Mouse (Mus musculus) G1E (cell line): Measurements from ENCODE around the gene D5Ertd579e. TPM values are rescaled to one million over a fixed set of nuclear protein-coding genes. Genes with fewer than 3 reads are reported as not detected.

ENCODE experiments used
- ATAC-seq: 2 replicates; pipeline ENCODE4 v1.8.0; 2016; ENCODE audit warnings: mild to moderate bottlenecking; ENCODE audit not compliant: insufficient number of reproducible peaks, poor library complexity, low FRiP score, severe bottlenecking; ENCODE audit errors: extremely low read depth
- DNase-seq: peaks from one replicate; pipeline ENCODE4 v3.0.0; 2012; ENCODE audit warnings: low spot score
- H3K27me3 ChIP-seq: 2 replicates; pipeline ENCODE4 v1.6.1; 2012; ENCODE audit warnings: mild to moderate bottlenecking, low read length, inconsistent platforms; ENCODE audit not compliant: insufficient read depth
- H3K36me3 ChIP-seq: replicated peaks from 2 replicates; pipeline ENCODE3; 2012; ENCODE audit warnings: mild to moderate bottlenecking, inconsistent platforms
- H3K4me1 ChIP-seq: 2 replicates; pipeline ENCODE4 v1.6.1; 2012; ENCODE audit warnings: low read depth, low read length, inconsistent platforms, mixed read lengths; ENCODE audit not compliant: insufficient read depth
- H3K4me3 ChIP-seq: 2 replicates; pipeline ENCODE4 v1.5.1; 2012; ENCODE audit warnings: low read depth, mild to moderate bottlenecking, inconsistent platforms, low read length, moderate library complexity, mixed read lengths
- H3K9me3 ChIP-seq: replicated peaks from 2 replicates; pipeline ENCODE4 v1.6.1; 2012; ENCODE audit warnings: inconsistent platforms
- CTCF ChIP-seq: IDR thresholded peaks from 2 replicates; pipeline ENCODE4 v1.5.1; 2012; ENCODE audit warnings: low read depth, low read length, inconsistent platforms, mixed read lengths
- GATA1 ChIP-seq: IDR thresholded peaks from 2 replicates; pipeline ENCODE4 v1.6.1; 2012; ENCODE audit warnings: borderline replicate concordance, low read length, inconsistent platforms, mixed read lengths
- GATA2 ChIP-seq: IDR thresholded peaks from 2 replicates; pipeline ENCODE4 v1.6.1; 2012; ENCODE audit warnings: low read depth, low read length, inconsistent platforms, borderline replicate concordance
- POLR2AphosphoS5 ChIP-seq: IDR thresholded peaks from 2 replicates; pipeline ENCODE4 v1.6.1; 2012; ENCODE audit warnings: low read depth, low read length, inconsistent platforms; ENCODE audit not compliant: insufficient replicate concordance
- TAL1 ChIP-seq: conservative IDR thresholded peaks from 2 replicates; pipeline ENCODE4 v1.6.1; 2012; ENCODE audit warnings: low read depth, low read length, inconsistent platforms, mixed read lengths
- polyA plus RNA-seq: library from polyadenylated mRNA; stranded (reverse); fragments of >175 nt; gene quantifications from 2 replicates; pipeline ENCODE4 v1.2.3, GENCODE M21; 2012
- total RNA-seq, 2 experiments: library from RNA; stranded (forward) in 1 of 2; stranded (reverse) in 1 of 2; fragments of 200-1000 nt in 1 of 2; fragments of >200 nt in 1 of 2; fragmentation: Nextera tagmentation in 1 of 2; gene quantifications; 2 replicates each; pipeline ENCODE4 v1.2.3; 2014 to 2017

Gene D5Ertd579e
- total and polyA plus RNA-seq, 3 experiments: 3.5 to 39.4 (median 27.5) TPM

- Histone ChIP-seq H3K4me1 (peaks cover 6% of the 10 kb centered on the region), H3K4me3 (no peak overlapping the region), H3K36me3 (no peaks in the 10 kb centered on the region), H3K9me3 (no peaks in the 10 kb centered on the region), H3K27me3 (peaks cover 56% of the 10 kb centered on the region)
- TF ChIP-seq TAL1 (no peak), POLR2AphosphoS5 (no peak), GATA1 (no peak)
- DNase-seq: no peak
- no peak for ATAC-seq
Observed at GRCm38 (mm10) chr5:36705792-36706191, 10.0 kb upstream of the D5Ertd579e start.

DNA sequence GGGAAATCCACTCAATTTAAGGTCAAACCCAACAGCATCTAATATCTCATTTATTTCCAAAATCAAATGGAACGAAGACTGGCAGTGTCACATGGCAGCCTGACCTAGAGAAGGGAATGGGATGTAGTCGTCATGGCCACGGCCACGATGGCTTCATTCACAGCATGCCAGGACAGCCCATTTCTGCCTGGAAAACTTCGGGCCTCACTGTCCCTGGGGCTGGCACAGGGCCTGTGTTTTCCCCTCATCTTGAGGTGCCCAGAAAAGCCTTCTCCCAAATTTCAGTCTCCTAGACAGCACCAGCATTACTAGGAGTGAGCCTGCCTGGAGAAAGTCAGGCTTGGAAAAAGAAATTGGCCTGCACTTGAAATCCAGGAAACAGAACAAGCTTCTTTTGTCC, 9.6 kb upstream of the D5Ertd579e start:
- TF ChIP-seq GATA1 (no peak), GATA2 (no peak), CTCF (no peak), POLR2AphosphoS5 (no peak), TAL1 (no peak)
- Histone ChIP-seq H3K4me1 (peaks cover 9% of the 10 kb centered on the region), H3K36me3 (no peaks in the 10 kb centered on the region), H3K27me3 (peaks cover 58% of the 10 kb centered on the region), H3K4me3 (no peak overlapping the region), H3K9me3 (no peaks in the 10 kb centered on the region)
- DNase-seq: no peak
- ATAC-seq: no peak

- peaks cover 63% of the 10 kb centered on the region for H3K27me3 ChIP-seq
- TF ChIP-seq CTCF: no peak
- no peak for TF ChIP-seq POLR2AphosphoS5
- TF ChIP-seq GATA2: no peak
- TF ChIP-seq GATA1: no peak
- TF ChIP-seq TAL1: no peak
Observed at GRCm38 (mm10) chr5:36704684-36705083, 8.9 kb upstream of the D5Ertd579e start.

GRCm38 (mm10) chr5:36700939-36701620, 5.3 kb upstream of the D5Ertd579e start:
- TF ChIP-seq GATA1: no peak
- TF ChIP-seq POLR2AphosphoS5: no peak
- TF ChIP-seq GATA2: no peak
- no peak for TF ChIP-seq CTCF
- TF ChIP-seq TAL1: no peak
- no peaks in the 10 kb centered on the region for H3K9me3 ChIP-seq
- DNase-seq (no peak), ATAC-seq (no peak)
- H3K4me1 ChIP-seq: peaks cover 36% of the 10 kb centered on the region
- peaks cover 62% of the 10 kb centered on the region for H3K27me3 ChIP-seq
- no peak overlapping the region for H3K4me3 ChIP-seq
- H3K36me3 ChIP-seq: no peaks in the 10 kb centered on the region

More at GRCm38 (mm10) chr5:36704684-36705083, 8.9 kb upstream of the D5Ertd579e start:
- ATAC-seq (no peak), DNase-seq (no peak)
- no peaks in the 10 kb centered on the region for H3K9me3 ChIP-seq
- no peak overlapping the region for H3K4me3 ChIP-seq
- peaks cover 10% of the 10 kb centered on the region for H3K4me1 ChIP-seq
- H3K36me3 ChIP-seq: no peaks in the 10 kb centered on the region

- Histone ChIP-seq H3K4me1 (peaks cover 48% of the 10 kb centered on the region), H3K27me3 (peaks cover 43% of the 10 kb centered on the region), H3K4me3 (no peak overlapping the region), H3K9me3 (no peaks in the 10 kb centered on the region), H3K36me3 (peaks cover under 1% of the 10 kb centered on the region)
- ATAC-seq: no peak
- no peak for DNase-seq
- no peak for TF ChIP-seq GATA1
- TF ChIP-seq POLR2AphosphoS5: no peak
- TF ChIP-seq TAL1: no peak
Observed at GRCm38 (mm10) chr5:36698689-36699088, 2.9 kb upstream of the D5Ertd579e start.

- H3K36me3 ChIP-seq: peaks cover 6% of the 10 kb centered on the region
- no peak for ATAC-seq
- no peak overlapping the region for H3K4me3 ChIP-seq
- no peaks in the 10 kb centered on the region for H3K9me3 ChIP-seq
- DNase-seq: no peak
- TF ChIP-seq CTCF (no peak), GATA2 (no peak), POLR2AphosphoS5 (no peak), GATA1 (no peak), TAL1 (no peak)
- peaks cover 53% of the 10 kb centered on the region for H3K4me1 ChIP-seq
- H3K27me3 ChIP-seq: peaks cover 39% of the 10 kb centered on the region
Observed at GRCm38 (mm10) chr5:36698067-36698670, 2.3 kb upstream of the D5Ertd579e start.
